Mouse (Mus musculus) olfactory bulb, adult 2 months (tissue): ENCODE data around the gene Arl5a. TPM values are rescaled to one million over a fixed set of nuclear protein-coding genes. Genes with fewer than 3 reads are reported as not detected.

Experiments used
- H3K27ac ChIP-seq: fragments of 200-500 bp; 2 replicates; pipeline ENCODE4 v1.5.1; 2012; ENCODE audit warnings: low read depth, low read length; ENCODE audit not compliant: insufficient read depth
- H3K4me1 ChIP-seq: fragments of 200-500 bp; 2 replicates; pipeline ENCODE4 v1.6.1; 2012; ENCODE audit warnings: low read length; ENCODE audit not compliant: control insufficient read depth, insufficient read depth
- H3K4me3 ChIP-seq: fragments of 200-500 bp; 2 replicates; pipeline ENCODE4 v1.5.1; 2012; ENCODE audit warnings: mild to moderate bottlenecking, low read depth, low read length, moderate library complexity; ENCODE audit not compliant: insufficient read depth
- CTCF ChIP-seq: fragments of 200-500 bp; IDR thresholded peaks from 2 replicates; pipeline ENCODE4 v1.5.1; 2012; ENCODE audit warnings: low read depth, mild to moderate bottlenecking, low read length, moderate library complexity; ENCODE audit not compliant: insufficient read depth
- POLR2A ChIP-seq: fragments of 200-500 bp; IDR thresholded peaks from 2 replicates; pipeline ENCODE4 v1.6.1; 2012; ENCODE audit warnings: mild to moderate bottlenecking, low read depth, low read length, moderate library complexity; ENCODE audit not compliant: insufficient read depth
- WGBS: fragments of 180-500 bp; shearing (Covaris S2); methylation state at CpG from one replicate; pipeline ENCODE4 v1.1.7; 2018; 5-methylcytosine and 5-hydroxymethylcytosine counted together
- polyA plus RNA-seq: library from polyadenylated mRNA; stranded (reverse); fragments of >200 nt; gene quantifications from 2 replicates; pipeline ENCODE4 v1.2.4, GENCODE M21; 2012; ENCODE audit warnings: low replicate concordance; ENCODE audit not compliant: missing spikeins, insufficient read depth, insufficient read length

Gene Arl5a
- polyA plus RNA-seq, 1 experiment = not detected

- Histone ChIP-seq H3K4me3 (no peak overlapping the region), H3K4me1 (no peaks in the 10 kb centered on the region), H3K27ac (no peak overlapping the region)
- 95% methylated on average over 5 of the region's 5 CpGs for WGBS
- TF ChIP-seq CTCF (no peak), POLR2A (no peak)
Observed at GRCm38 (mm10) chr2:52405238-52405637, 19.5 kb downstream of the Arl5a start.

- Histone ChIP-seq H3K4me1 (no peaks in the 10 kb centered on the region), H3K27ac (no peak overlapping the region), H3K4me3 (no peak overlapping the region)
- 67% methylated on average over 5 of the region's 5 CpGs for WGBS
- TF ChIP-seq CTCF (no peak), POLR2A (no peak)
Observed at GRCm38 (mm10) chr2:52394529-52394928, 30.2 kb downstream of the Arl5a start.

- 73% methylated on average over 2 of the region's 2 CpGs for WGBS
- no peak overlapping the region for H3K27ac ChIP-seq
- no peak overlapping the region for H3K4me3 ChIP-seq
- TF ChIP-seq CTCF = no peak
- no peak for TF ChIP-seq POLR2A
- no peaks in the 10 kb centered on the region for H3K4me1 ChIP-seq
Observed at GRCm38 (mm10) chr2:52390415-52390975, 34.2 kb downstream of the Arl5a start.

- no peak overlapping the region for H3K4me3 ChIP-seq
- no peak overlapping the region for H3K27ac ChIP-seq
- H3K4me1 ChIP-seq = no peaks in the 10 kb centered on the region
- no peak for TF ChIP-seq POLR2A
- TF ChIP-seq CTCF = no peak
- WGBS = 83% methylated on average over 3 of the region's 3 CpGs
Observed at GRCm38 (mm10) chr2:52389975-52390374, 34.7 kb downstream of the Arl5a start.

- WGBS = 90% methylated on average over 6 of the region's 6 CpGs
- Histone ChIP-seq H3K4me3 (no peak overlapping the region), H3K27ac (no peak overlapping the region), H3K4me1 (no peaks in the 10 kb centered on the region)
- TF ChIP-seq CTCF (no peak), POLR2A (no peak)
Observed at GRCm38 (mm10) chr2:52386451-52386850, 38.2 kb downstream of the Arl5a start.

GRCm38 (mm10) chr2:52386037-52386436 is 38.7 kb downstream of the Arl5a start:
- no peak overlapping the region for H3K4me3 ChIP-seq
- WGBS = 59% methylated on average over 7 of the region's 7 CpGs
- H3K27ac ChIP-seq = no peak overlapping the region
- no peaks in the 10 kb centered on the region for H3K4me1 ChIP-seq
- TF ChIP-seq POLR2A (no peak), CTCF (no peak)

- 71% methylated on average over 10 of the region's 10 CpGs for whole genome bisulfite sequencing
- Histone ChIP-seq H3K27ac (no peak overlapping the region), H3K4me3 (no peak overlapping the region), H3K4me1 (no peaks in the 10 kb centered on the region)
- TF ChIP-seq CTCF (no peak), POLR2A (no peak)
Observed at GRCm38 (mm10) chr2:52378848-52379261, 45.8 kb downstream of the Arl5a start.

- H3K4me3 ChIP-seq = no peak within 1 kb of the TSS
- TF ChIP-seq POLR2A (no peak), CTCF (no peak)
- H3K4me1 ChIP-seq = no peaks in the 10 kb centered on the region
- H3K27ac ChIP-seq = no peak within 1 kb of the TSS
- 57% methylated on average over 7 of the region's 7 CpGs for WGBS
Observed at GRCm38 (mm10) chr2:52378448-52378804, 46.3 kb downstream of the Arl5a start, which contains the start of gene Neb. TSS of gene Neb (minus strand) at chr2:52378474.

- TF ChIP-seq POLR2A (no peak), CTCF (no peak)
- Histone ChIP-seq H3K4me1 (no peaks in the 10 kb centered on the region), H3K27ac (no peak overlapping the region), H3K4me3 (no peak overlapping the region)
- 59% methylated on average over 13 of the region's 13 CpGs for WGBS
Observed at GRCm38 (mm10) chr2:52377706-52378447, 46.8 kb downstream of the Arl5a start.
